Mouse (Mus musculus) myocyte (in vitro differentiated cells): Measurements from ENCODE around the gene Gm27021.

Experiments
- CEBPB ChIP-seq: IDR thresholded peaks from 2 replicates; pipeline ENCODE4 v1.6.1; 2011; ENCODE audit warnings: mild to moderate bottlenecking, moderate library complexity; ENCODE audit not compliant: poor library complexity, insufficient read depth, severe bottlenecking
- E2F4 ChIP-seq: IDR thresholded peaks from one replicate; pipeline ENCODE4 v1.6.1; 2011; ENCODE audit warnings: mild to moderate bottlenecking, control low read depth, moderate library complexity; ENCODE audit not compliant: insufficient read depth
- MAX ChIP-seq: IDR thresholded peaks from one replicate; pipeline ENCODE4 v1.6.1; 2011; ENCODE audit warnings: low read depth, mild to moderate bottlenecking, control low read depth
- MYOD1 ChIP-seq, 3 experiments: IDR thresholded peaks; one replicate each; pipeline ENCODE4 v1.6.1; 2011; ENCODE audit warnings: control low read depth in 2 of 3, low read depth in 2 of 3, mild to moderate bottlenecking in 2 of 3, moderate library complexity in 1 of 3; ENCODE audit not compliant: insufficient read length in 2 of 3, control insufficient read depth in 1 of 3
- POLR2A ChIP-seq: IDR thresholded peaks from one replicate; pipeline ENCODE4 v1.6.1; 2011; ENCODE audit warnings: low read depth, mild to moderate bottlenecking, control low read depth, moderate library complexity; ENCODE audit not compliant: insufficient read length
- POLR2AphosphoS2 ChIP-seq: IDR thresholded peaks from one replicate; pipeline ENCODE4 v1.6.1; 2011; ENCODE audit warnings: low read depth, control low read depth; ENCODE audit not compliant: insufficient read length
- SRF ChIP-seq: IDR thresholded peaks from one replicate; pipeline ENCODE4 v1.6.1; 2011; ENCODE audit warnings: low read depth; ENCODE audit not compliant: control insufficient read depth, insufficient read length
- TCF12 ChIP-seq: IDR thresholded peaks from one replicate; pipeline ENCODE4 v1.6.1; 2011; ENCODE audit warnings: mild to moderate bottlenecking, control low read depth; ENCODE audit not compliant: poor library complexity, insufficient read depth, severe bottlenecking
- TCF3 ChIP-seq: IDR thresholded peaks from one replicate; pipeline ENCODE4 v1.6.1; 2011; ENCODE audit warnings: low read depth, control low read depth; ENCODE audit not compliant: insufficient read length
- USF1 ChIP-seq: IDR thresholded peaks from one replicate; pipeline ENCODE4 v1.6.1; 2011; ENCODE audit warnings: low read depth, mild to moderate bottlenecking, control low read depth, moderate library complexity

- TF ChIP-seq E2F4 (no peak), POLR2A (no peak), USF1 (no peak), TCF12 (no peak), SRF (no peak), MAX (no peak), MYOD1 (IDR thresholded peaks at IDR 0.05; ENCODE audit: control insufficient read depth in 1 of 3, insufficient read length in 2 of 3, low read depth in 2 of 3) (no peak), CEBPB (no peak), POLR2AphosphoS2 (no peak), TCF3 (no peak)
These were observed 53.4 kb downstream of the Gm27021 start for GRCm38 (mm10) chr8:120614491-120614890.
